Mouse (Mus musculus) c-Kit-positive CD71-negative TER-119-negative erythroid progenitor cells, embryonic 14.5 days (primary cell): ENCODE measurements around the gene Fam19a2.

Source experiments
- DNase-seq: peaks from one replicate; pipeline ENCODE4 v3.0.0-alpha.2; 2013; ENCODE audit warnings: low read depth

Gene Fam19a2

GRCm38 (mm10) chr10:123395429-123395828 lies 131.6 kb downstream of the Fam19a2 start:
- no peak for DNase-seq

- no peak for DNase-seq
These were observed 134.3 kb downstream of the Fam19a2 start for GRCm38 (mm10) chr10:123398136-123398535.

GRCm38 (mm10) chr10:123401188-123401587 lies 137.4 kb downstream of the Fam19a2 start:
- no peak for DNase-seq

GRCm38 (mm10) chr10:123402460-123402859 lies 138.7 kb downstream of the Fam19a2 start:
- DNase-seq: no peak

- DNase-seq: no peak
These were observed 151.2 kb downstream of the Fam19a2 start for GRCm38 (mm10) chr10:123414953-123415352.

GRCm38 (mm10) chr10:123416024-123416423 lies 152.2 kb downstream of the Fam19a2 start:
- no peak for DNase-seq

GRCm38 (mm10) chr10:123418616-123419173 lies 154.9 kb downstream of the Fam19a2 start:
- no peak for DNase-seq

- DNase-seq: no peak
These were observed 156.5 kb downstream of the Fam19a2 start for GRCm38 (mm10) chr10:123420249-123420648.

GRCm38 (mm10) chr10:123424482-123424881 lies 160.7 kb downstream of the Fam19a2 start:
- DNase-seq: no peak

GRCm38 (mm10) chr10:123426527-123427363 lies 162.9 kb downstream of the Fam19a2 start:
- DNase-seq: no peak

- DNase-seq: no peak
These were observed 167.8 kb downstream of the Fam19a2 start for GRCm38 (mm10) chr10:123431569-123431968.

- DNase-seq: no peak
These were observed 173.8 kb downstream of the Fam19a2 start for GRCm38 (mm10) chr10:123437576-123437975.

GRCm38 (mm10) chr10:123456800-123457199 lies 193.0 kb downstream of the Fam19a2 start:
- no peak for DNase-seq

GRCm38 (mm10) chr10:123460466-123460865 lies 196.7 kb downstream of the Fam19a2 start:
- no peak for DNase-seq

- DNase-seq: no peak
These were observed 198.5 kb downstream of the Fam19a2 start for GRCm38 (mm10) chr10:123462305-123462704.

GRCm38 (mm10) chr10:123514749-123515148 lies 251.0 kb downstream of the Fam19a2 start:
- DNase-seq: no peak

- DNase-seq: no peak
These were observed 256.8 kb downstream of the Fam19a2 start for GRCm38 (mm10) chr10:123520613-123521012.

GRCm38 (mm10) chr10:123521203-123521602 lies 257.4 kb downstream of the Fam19a2 start:
- no peak for DNase-seq

GRCm38 (mm10) chr10:123525424-123525823 lies 261.6 kb downstream of the Fam19a2 start:
- DNase-seq: no peak

- DNase-seq: no peak
These were observed 262.3 kb downstream of the Fam19a2 start for GRCm38 (mm10) chr10:123526059-123526458.

- no peak for DNase-seq
These were observed 272.3 kb downstream of the Fam19a2 start for GRCm38 (mm10) chr10:123536143-123536542.

- no peak for DNase-seq
These were observed 284.6 kb downstream of the Fam19a2 start for GRCm38 (mm10) chr10:123548391-123548790.

- DNase-seq: no peak
These were observed 303.9 kb downstream of the Fam19a2 start for GRCm38 (mm10) chr10:123567677-123568076.
